Mouse (Mus musculus) naive thymus-derived CD4-positive, alpha-beta T cell, adult 2 months (primary cell): ENCODE results near the gene Aspdh.
A peak's percentile ranks its signal among the peaks of the same experiment; 100 is the strongest.

Source experiments
- DNase-seq: peaks from one replicate; pipeline ENCODE4 v3.0.0-alpha.2; 2011; ENCODE audit warnings: low read depth

The Aspdh gene

GRCm38 (mm10) chr7:44446070-44446855 lies 18.9 kb upstream of the Aspdh start:
- no peak for DNase-seq

- DNase-seq, result no peak
Measured at GRCm38 (mm10) chr7:44453256-44453655, 11.9 kb upstream of the Aspdh start.

GRCm38 (mm10) chr7:44456302-44456701 lies 8.9 kb upstream of the Aspdh start:
- no peak for DNase-seq

- no peak for DNase-seq
Measured at GRCm38 (mm10) chr7:44460067-44460466, 5.1 kb upstream of the Aspdh start.

DNA sequence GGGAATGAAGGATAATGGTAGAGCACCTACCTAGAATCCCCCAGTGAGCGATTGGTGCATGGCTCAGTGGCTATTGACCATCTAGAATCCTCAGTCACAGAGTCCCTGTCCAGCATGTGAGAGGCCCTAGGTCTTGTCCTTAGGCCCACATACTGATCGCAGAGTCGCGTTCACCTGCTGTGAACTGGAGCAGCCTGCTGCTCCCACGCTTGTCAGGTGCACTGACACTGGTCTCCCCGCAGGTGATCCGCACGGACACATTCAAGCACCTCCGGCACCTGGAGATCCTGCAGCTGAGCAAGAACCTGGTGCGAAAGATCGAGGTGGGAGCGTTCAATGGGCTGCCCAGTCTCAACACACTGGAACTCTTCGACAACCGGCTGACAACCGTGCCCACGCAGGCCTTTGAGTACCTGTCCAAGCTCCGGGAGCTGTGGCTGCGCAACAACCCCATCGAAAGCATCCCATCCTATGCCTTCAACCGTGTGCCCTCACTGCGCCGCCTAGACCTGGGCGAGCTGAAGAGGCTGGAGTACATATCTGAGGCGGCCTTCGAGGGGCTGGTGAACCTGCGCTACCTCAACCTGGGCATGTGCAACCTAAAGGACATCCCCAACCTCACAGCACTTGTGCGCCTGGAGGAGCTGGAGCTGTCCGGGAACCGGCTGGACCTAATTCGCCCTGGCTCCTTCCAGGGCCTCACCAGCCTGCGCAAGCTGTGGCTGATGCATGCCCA lies 4.3 kb upstream of the Aspdh start:
- DNase-seq, result no peak

DNA sequence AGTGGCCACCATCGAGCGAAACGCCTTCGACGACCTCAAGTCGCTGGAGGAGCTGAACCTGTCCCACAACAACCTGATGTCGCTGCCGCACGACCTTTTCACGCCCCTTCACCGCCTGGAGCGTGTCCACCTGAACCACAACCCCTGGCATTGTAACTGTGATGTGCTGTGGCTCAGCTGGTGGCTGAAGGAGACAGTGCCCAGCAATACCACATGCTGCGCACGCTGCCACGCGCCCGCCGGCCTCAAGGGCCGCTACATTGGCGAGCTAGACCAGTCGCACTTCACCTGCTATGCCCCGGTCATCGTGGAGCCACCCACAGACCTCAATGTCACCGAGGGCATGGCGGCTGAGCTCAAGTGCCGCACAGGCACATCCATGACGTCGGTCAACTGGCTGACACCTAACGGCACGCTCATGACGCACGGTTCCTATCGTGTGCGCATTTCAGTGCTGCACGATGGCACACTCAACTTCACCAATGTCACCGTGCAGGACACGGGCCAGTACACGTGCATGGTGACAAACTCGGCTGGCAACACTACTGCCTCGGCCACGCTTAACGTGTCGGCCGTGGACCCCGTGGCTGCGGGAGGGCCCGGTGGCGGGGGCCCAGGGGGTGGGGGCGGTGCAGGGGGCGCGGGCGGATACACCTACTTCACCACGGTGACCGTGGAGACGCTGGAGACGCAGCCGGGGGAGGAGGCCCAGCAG lies 3.5 kb upstream of the Aspdh start:
- DNase-seq, result no peak

DNA sequence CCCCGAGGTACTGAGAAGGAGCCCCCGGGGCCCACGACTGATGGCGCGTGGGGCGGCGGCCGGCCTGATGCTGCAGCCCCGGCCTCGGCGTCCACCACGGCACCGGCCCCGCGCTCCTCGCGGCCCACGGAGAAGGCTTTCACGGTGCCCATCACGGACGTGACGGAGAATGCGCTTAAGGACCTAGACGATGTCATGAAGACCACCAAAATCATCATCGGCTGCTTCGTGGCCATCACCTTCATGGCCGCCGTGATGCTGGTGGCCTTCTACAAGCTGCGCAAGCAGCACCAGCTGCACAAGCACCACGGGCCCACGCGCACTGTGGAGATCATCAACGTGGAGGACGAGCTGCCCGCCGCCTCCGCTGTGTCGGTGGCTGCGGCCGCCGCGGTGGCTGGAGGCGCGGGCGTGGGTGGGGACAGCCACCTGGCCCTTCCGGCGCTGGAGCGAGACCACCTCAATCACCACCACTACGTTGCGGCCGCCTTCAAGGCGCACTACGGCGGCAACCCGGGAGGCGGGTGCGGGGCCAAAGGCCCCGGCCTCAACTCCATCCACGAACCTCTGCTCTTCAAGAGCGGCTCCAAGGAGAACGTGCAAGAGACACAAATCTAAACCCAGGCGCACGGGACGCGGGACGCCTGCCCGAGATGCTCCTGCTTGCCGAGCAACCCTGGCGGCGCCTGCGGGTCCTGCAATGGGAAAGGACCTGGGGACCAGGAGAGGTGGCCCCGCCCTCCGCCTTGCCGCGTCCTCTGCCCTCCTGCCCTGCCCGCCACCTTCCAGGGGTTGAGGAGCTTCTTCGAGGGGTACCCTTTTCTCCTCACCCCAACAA lies 2.8 kb upstream of the Aspdh start:
- DNase-seq, result no peak

DNA sequence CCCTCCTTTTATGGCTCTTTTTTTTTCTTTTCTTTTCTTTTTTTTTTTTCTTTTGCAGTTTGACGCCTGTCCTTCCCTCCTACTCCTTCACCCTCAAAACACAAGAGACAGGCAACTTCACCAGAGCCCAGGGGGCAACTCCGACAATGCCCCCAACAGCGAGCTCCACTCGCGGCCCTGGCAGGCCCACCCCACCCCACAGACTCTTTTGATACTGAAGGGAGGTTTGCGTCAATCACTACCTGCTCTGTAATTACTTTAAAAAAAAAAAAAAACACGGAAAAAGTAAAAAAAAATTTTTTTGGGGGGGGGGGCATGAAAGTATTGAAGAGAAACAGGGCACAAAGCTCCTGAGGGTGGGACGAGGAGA lies 2.1 kb upstream of the Aspdh start:
- DNase-seq, result no peak

GRCm38 (mm10) chr7:44463556-44464225 lies 1.5 kb upstream of the Aspdh start:
- DNase-seq, result no peak

- DNase-seq, result no peak
Measured at GRCm38 (mm10) chr7:44464511-44464910, 680 bp upstream of the Aspdh start.

DNA sequence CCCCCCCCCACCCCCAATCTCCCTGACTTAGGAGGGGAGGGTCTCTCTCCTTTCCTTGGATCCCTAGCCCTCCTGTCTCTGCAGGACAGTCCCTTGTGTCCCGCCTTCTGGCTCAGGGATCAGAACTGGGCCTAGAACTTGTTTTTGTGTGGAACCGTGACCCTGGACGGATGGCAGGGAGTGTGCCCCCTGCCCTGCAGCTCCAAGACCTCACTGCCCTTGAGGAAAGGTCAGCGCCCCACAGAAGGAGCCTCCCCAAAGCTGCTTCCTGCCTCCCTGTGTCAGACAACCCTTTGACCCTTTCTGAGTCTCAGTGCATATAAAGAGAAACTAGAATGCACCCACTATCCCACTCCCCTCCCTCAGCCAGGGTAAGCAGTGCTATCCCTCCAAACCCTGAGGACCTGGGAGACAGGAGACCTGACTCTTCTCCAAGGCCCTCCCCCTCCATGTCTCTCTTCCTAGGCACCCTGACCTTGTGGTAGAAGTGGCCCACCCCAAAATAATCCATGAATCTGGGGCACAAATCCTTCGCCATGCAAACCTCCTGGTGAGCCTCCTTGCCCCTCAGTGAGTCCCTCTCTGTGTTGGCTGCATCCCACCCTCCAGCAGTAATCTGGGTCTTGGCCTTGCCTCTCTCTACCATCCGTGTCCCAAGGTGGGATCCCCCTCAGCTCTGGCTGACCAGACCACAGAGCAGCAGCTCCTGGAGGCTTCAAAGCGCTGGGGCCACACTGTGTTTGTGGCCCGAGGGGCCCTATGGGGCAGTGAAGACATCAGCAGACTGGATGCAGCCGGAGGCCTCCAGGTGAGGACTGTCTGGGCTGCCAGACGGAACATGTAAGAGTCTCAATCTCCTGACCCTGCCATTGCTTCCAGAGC lies 1.1 kb downstream of the Aspdh start:
- DNase-seq, result no peak

DNA sequence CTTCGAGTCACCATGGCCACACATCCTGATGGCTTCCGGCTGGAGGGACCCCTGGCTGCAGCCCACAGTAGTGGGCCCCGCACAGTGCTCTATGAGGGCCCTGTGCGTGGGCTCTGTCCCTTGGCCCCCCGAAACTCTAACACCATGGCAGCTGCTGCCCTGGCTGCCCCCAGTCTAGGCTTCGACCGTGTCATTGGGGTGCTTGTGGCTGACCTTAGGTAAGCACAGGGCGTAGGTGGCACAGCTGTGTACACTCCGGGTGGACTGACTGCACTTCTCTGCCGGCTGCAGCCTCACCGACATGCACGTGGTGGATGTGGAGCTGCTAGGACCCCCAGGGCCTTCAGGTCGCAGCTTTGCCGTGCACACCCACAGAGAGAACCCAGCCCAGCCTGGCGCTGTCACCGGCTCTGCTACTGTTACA lies 1.7 kb downstream of the Aspdh start:
- no peak for DNase-seq

- peak; percentile 96 for DNase-seq
Measured at GRCm38 (mm10) chr7:44467811-44468411, 2.7 kb downstream of the Aspdh start, which contains the start of gene Josd2. TSS of gene Josd2 (plus strand) at chr7:44467980.

DNA sequence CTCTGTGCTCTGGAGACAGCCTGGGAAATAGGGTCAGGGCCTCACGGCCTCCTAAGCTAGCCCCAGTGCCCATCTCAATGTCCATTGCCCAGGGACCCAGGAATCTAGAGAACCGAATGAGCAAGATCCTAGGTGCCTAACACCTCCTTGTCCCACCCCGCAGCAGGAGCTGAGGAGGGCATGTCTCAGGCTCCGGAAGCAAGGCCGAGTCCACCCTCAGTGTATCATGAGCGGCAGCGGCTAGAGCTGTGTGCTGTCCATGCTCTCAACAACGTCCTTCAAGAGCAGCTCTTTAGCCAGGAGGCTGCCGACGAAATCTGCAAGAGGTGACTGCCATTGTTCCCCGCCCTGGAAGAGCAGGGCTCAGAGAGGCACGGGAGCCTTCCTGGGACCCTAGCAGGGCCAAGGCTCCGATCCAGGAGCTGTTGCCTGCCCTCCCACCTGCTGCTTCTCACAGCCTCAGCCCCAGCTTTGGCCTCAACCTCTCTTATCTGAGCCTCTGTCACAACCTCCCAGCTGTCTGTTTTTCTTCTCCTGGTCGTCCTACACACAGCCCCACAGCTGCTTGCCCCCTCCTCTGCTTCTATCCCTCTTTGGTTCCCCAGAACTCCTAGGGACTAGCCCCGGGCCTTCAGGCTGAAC lies 3.6 kb downstream of the Aspdh start:
- no peak for DNase-seq

- no peak for DNase-seq
Measured at GRCm38 (mm10) chr7:44469677-44470675, 4.8 kb downstream of the Aspdh start.

DNA sequence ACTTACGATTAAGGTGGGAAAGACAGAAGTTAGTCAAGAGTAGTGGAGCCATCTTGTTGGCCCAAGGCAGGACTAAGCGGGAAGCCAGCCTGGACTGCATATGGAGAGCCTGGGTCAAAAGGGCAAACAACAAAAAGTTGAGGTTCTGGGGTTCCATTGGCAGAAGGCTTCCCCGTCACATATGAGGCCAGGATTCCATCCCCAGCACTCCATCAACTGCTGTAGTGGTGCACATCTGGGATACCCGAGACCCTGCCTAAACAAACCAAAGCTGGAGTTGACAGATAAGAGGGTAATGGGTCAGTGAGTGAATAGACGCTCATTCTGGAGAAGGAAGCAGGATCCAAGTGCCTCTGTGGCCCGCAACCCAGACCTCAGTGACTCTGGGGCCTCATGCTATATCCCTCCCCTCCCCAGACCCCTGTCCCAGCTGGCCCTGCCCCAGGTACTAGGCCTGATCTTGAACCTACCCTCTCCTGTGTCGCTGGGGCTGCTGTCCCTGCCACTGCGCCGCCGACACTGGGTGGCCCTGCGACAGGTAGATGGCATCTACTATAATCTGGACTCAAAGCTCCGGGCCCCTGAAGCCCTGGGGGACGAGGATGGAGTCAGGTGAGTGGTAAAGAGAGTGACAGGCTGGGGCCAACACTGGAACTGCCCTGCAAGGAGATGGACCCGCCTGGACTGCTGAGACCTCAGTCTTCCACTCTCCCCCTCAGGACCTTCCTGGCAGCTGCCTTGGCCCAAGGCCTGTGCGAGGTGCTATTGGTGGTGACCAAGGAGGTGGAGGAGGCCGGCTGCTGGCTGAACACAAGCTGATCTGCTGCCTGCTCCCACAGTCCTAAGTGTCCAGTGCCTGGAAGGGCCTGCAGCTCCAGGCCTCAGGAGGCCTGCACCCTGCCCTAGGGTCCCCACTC lies 5.8 kb downstream of the Aspdh start:
- DNase-seq, result no peak
